Mouse (Mus musculus) cerebellum, postnatal 10 days (tissue): ENCODE results near the gene Thsd4.
A peak's percentile ranks its signal among the peaks of the same experiment; 100 is the strongest.

ENCODE experiments used
- DNase-seq, 2 experiments: peaks; one replicate each; pipeline ENCODE4 v3.0.0; 2021; ENCODE audit warnings: mixed read lengths in 2 of 2

Gene Thsd4

DNA sequence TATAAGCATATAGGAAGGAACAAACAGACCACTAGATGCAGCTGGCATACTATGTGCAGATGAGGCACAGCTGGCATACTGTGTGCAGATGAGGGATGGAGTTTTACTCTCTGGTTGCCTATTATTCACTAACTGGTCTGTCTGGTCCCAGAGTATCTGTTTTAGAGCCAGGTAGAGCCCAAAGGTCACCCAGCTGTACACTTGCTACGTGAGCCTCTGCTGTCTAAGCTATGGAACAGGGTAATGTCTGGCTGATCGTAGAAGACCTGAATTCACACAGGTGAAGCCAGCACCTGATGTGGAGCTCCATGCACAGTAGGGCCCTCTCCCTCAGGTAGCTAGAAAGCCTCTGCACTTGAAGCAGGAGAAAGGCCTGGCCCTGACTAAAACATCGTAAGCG is 5.5 kb downstream of the Thsd4 start:
- no peak for DNase-seq

DNA sequence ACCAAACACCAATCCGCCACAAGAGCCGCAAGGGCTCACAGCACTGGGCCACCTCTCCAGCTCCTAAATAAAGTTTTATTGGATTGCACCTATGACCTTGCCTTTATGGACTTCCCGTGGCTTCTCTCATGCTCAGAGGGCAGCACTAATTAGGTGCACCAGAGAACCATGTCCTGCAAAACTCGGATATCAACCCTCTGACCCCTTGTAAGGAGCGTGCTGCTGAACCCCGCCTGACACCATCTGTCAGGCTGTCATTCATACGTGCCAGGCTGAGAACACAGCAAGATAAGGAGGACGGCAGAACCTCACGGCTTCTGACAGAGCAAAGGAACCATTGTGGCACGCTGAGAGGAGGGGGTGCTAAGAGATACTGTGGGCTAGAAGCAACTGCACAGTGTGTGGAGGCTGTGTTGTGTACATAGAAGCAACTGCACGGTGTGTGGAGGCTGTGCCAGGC is 8.5 kb downstream of the Thsd4 start:
- peak in 1 of 2 experiments; percentile 28 for DNase-seq

DNA sequence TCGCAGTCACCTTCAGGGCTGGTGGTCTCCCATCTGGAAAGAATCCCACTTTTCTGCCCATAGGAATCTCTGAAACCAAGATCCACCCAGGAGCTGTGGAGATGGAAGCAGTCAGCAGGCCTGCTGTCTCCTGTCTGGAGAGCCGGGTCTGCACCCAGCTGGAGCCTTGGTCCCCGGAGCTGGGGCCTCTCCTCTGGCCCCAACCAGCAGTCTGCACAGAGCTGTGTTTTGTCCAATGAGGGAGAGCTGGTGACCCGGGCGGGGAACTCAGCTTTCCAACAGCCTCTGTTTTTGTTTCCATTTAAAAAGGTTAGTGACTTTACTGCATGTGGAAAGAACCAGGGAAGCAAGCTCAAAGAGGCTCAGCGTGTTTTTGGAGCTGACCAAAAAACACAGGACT is 11.0 kb downstream of the Thsd4 start:
- no peak for DNase-seq

DNA sequence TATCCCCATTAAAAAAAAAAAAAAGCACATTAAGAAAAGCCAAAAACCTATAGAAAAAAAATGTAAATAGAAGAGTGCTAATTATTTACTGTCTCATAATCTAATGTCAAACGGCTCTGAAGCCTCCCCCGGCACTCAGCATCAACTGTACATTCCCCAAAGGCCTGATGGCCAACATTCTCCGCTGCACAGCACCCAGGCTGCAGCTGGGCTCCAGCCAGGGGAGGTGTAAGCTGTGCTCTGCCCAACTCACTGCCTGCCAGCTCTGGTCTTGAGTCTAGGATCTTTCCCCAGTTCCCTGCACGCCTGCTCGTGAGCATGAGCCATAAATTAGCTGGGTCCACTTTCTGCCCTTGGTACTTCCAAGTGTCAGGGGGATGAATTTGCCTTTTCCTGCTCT is 15.7 kb downstream of the Thsd4 start:
- peak in 1 of 2 experiments; percentile 30 for DNase-seq

DNA sequence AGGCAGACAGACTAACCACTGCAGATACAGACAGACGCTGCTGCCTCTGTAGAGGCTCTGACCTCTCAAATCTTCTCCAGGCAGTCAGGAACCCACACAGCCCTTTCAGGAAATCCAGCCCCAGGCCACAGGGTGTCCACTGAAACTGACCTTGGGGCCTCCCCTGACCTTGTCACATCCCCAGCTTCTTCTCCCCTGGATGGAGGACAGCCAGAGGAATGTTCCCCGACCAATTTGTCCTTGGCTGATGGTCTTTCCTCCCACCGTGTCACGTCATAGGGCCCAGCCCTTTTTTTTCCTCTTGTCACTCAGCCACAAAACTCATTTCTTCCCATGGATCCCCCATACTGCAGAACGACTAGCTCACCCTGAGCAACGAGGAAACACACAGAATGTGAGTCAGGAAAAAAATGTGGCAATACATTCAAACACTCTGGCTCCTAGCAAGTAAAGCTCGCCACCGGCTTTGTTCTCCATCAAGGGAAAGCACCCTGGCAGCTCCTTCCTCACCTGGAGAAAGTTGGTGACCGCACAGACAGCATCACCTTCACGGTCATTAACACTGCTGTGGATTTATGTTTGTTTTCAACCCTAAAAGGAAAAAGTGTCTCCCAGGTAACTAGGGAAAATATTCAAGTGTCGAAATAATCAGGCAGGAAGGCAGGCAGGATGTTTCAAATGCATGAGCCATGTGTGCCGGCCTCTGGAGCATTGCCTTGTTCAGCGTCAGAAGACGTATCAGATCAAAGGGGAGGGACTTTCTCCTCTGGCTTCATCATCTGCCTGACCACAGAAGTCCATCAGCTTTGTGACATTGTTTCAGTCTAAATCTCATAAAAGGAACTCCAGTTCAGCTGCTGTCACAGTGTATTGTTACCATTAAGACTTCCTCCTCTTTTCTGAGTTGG is 17.2 kb downstream of the Thsd4 start:
- DNase-seq, result no peak

DNA sequence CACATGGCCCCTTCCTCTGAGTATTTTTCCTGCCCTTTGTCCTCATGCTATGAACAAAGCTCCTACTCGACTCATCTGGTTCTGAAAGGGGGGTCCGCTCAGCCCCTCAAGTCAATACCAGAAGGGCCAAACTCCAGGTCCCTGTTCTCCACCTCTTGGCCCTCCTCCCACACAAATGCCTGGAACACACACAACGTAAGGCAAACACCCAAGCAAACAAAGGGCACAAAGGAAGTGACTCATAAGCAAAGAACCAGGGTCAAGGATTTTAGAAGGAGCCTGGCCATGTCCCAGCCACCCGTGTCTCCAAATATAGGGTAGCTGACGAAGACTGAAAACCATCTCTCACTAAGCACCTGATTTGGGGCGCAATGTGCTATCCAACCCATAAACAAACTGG is 19.6 kb downstream of the Thsd4 start:
- no peak for DNase-seq

DNA sequence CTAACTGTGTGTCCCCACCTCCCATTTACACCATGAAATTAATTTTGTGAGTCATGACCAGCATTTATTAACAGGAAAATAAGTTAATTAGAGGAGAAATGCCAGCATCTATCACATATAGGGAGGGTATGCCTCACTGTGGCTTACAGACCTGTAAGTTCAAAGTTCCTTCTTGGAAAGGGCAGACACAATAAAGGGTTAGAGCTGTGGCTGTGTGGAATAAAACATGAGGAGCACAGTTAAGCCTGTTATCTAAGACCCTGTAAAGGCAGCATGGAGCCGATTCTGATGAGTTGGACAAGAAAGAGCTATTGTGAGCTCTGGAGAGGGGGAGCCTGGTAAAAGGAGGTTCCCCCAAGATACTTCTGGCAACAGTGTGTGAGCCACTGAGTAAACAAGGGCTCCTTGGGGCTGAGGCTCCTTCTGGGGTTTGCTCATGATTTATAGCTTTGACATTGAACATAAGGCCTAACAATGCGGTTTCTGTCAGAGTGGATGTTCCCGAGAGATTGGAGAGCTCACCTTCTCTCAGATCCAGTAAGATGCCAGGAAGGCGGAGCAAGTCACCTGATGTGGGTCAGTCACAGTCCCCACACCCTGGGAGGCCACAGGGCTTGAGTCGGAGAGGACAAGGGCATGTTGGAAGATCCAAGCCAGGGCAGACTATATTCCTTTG is 20.2 kb downstream of the Thsd4 start:
- DNase-seq, result no peak

DNA sequence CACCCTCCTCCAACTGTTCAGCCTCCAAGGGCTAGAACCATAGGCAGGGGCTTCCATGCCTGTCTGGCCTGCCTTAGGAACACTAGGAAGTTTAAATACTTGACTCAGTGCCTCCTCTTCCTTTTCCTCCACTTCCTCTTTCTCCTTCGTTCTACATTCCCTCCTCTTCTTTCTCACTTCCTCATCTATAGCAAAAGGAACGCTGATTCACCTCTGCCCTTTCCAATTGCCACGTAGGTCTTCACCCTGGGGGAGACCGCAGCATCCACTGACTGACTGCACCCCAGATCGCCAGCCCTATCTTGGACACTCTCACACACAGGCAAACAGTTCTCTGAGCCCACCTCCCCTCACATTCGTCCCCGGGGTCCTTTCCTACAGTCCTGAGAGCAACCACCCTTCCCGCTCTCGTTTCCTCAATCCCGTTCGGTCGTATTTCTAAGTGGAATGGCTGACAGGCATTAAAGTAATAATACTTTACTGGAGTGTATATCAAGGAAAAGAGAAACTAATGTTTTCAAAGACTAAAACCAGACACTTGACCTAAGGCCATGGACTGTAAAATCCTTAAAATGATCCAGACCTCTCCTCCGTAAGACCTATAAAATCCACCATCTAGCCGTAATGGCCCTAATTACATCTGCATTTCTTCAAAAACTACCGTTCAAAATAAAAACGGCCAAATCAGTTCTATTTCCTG is 29.4 kb downstream of the Thsd4 start:
- DNase-seq, result no peak

DNA sequence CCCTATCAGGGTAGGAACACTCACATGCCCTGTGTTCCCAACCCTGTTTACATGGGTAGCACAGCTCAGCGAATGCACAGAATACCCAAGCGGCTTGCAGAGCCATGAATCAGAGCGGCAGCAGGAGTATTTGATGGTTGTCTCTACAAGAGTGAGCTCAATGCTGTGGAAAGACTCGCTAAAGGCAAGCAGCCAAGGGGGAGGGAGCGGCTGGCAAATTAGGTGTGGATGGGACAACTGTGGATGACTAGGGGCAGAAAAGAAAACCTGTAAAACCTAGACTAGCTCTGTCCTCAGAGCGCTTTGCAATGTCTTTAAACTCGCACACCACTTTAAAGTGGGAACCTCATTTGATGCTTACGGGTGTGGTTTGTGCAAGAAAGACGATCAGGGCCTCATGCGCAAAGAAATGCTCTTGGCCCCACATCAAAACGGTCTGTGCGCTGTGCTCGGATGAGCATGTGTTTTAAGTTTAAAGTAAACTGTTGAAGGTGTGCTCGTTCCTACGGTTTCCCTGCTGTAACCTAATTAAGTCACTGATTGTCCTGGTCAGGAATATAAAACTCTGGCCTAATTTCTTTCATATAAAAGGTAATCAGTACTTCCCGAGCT is 30.3 kb downstream of the Thsd4 start:
- peak; percentile 49 to 52 for DNase-seq

DNA sequence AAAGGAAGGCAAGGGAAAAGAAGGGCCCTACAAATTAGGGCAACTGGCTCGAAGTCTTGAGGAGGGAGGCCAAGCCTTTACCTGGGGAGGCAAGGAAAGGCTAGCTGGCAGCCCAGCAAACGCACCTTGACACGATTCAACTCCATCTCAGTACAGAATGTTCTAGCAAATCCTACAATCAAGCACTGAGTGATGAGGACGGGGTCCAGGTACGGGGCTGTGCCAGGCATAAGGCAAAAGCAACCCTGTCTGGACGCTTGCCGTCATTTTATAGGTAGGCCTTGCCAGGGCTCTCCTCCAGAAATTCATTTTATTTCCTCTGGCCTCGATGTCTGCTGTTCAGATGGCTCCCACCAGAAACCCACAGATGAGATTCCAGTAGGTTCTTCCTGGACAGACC is 30.8 kb downstream of the Thsd4 start:
- DNase-seq, result peak in 1 of 2 experiments; percentile 17

DNA sequence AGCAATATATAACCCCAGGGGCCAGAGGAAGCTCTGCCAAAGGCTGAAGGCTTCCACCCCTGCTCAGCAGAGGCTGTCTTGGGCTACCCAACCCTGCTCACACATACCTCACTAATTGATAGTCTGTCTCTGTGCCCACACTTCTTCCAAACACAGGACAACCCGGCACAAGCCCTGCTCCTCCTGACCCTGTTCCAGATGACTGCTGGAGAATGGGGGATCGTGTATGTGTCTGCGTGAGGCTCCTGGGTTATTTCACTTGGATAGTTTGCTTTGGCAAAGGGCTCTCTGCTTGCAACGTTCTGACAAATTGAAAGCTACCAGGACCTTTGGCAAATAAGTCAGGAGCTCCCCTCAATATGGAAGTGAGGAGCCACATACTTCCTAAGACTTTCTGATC is 33.0 kb downstream of the Thsd4 start:
- DNase-seq, result no peak

DNA sequence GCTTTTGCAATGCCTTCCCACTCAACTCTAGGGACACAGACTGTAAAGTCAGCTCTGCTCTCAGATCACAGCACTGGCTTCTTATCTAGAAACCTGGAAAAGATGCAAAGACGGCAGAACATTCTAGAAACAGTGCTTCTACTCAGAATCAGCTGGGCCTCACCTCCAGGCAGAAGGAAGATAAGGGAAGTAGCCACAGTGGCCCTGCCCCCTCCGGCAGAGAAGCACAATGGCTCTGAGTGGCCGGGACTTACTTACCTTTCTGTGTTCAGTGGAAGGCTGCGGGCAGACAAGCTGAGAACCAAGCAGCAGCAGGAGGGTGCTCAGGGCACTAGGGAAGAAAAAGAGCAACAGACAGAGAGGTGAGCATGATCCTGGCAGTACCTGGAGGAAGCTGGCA is 39.7 kb downstream of the Thsd4 start:
- DNase-seq, result no peak

DNA sequence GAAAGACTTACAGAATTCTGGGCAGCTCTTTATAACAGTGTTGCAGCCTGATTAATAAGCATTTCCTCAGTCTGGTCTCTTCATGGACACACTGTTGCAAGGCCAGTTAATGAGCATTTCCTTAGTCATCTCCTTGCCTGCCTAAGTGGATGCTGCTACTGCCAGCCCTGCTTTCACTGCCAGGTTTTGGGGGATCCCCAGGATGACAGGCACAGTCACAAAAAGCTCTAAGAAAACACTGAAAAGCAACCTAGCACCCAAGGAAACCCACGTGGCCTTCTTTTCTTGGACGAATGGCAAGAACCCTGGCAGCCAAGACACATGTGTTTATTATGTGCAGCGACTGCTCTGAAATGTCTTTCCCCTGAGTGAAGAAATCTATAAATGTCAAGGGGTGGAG is 41.8 kb downstream of the Thsd4 start:
- peak; percentile 30 to 39 for DNase-seq

DNA sequence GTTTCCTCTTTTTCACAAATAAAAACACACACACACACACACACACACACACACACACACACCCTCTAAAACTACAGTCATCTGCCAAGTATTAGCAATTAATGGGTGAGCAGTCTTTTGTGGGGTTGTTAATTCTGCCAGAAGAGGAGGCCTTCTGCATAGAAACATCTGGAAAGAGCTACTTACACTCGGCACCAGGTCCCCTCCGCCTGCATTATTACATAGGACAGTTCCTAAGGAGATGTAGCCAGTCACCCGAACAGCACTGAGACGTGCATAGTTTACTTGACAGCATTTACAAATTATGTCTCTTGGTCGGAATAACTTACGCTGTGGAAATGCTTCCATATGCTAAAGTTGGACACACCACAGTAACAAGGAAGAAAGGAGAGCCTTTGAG is 43.0 kb downstream of the Thsd4 start:
- DNase-seq, result no peak

DNA sequence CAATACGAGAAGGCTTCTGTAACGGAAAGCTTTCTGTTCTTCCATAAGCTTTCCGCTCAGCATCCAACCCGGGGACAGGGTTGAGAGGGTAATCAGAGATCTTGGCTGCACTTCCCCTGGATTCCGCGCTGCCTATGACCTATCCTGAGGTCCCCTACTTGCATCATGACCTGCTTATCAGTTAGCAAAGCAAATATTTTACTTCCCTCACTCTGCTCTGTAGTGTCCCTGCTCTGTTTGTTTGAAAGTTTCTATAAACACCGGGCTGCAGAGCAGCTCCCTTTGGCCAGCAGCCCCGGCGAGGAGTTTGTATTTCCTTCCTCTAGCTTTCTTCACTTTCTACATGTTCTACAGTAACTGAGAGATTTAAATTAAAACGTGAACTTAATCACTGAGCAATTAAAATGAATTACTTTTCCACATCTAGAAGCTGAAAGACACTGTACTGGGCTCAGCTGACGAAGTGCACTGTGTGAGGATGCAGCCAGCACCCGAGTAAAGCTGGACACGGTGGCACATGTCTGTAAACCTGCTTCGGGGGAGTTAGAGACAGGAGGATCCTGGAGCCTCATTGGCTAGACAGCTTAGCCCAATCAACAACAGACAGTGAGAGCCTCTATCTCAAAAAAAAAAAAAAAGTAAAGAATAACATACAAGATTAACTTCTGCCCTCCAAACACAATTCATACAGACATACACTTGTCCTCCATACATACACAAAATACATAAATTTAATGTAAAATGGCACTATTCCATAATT is 43.7 kb downstream of the Thsd4 start:
- DNase-seq, result no peak

DNA sequence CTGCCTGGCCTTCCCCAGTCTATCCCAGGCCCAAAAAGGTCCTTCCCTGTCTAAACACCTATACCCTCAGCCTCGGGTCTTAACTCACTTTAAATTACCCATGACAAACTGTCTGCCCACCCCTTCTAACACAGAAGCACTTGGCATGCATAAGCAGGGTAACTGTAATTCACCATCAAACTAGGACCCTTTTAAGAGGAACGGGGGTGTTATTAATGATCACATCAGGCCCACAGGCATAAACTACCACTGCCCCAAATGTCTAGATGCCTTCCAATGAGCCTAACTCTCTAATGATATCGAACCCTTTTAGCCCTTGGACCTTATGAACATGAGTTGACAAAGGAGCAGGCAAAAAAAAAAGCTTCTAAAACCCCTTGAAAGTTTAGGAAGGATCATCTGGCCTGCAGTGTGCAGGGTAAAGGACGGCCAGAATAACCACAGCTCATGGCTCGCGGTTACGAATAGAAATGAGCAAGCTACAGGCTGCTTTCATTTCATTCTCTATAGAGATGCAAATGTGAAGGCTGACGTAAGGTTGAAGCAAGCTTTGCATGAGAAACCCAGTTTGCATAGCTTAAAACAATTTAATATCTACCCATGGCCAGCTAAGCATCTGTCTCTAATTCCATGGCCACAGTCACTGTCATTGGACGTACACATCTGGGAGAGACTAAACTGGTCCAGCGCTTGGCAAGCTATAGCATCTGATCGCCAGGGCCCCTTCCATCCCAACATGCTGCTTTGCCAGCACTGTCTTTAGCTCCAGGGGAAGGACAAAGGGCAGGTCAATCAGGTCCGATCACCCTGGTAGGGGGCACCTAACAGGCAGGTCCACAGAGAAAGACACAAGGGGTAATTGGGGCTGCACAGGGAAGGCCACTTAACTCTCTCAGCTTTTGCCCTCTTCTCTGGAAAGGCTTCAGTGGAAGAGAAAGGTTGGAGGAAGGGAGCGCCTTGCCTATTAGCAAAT is 61.5 kb downstream of the Thsd4 start:
- no peak for DNase-seq

DNA sequence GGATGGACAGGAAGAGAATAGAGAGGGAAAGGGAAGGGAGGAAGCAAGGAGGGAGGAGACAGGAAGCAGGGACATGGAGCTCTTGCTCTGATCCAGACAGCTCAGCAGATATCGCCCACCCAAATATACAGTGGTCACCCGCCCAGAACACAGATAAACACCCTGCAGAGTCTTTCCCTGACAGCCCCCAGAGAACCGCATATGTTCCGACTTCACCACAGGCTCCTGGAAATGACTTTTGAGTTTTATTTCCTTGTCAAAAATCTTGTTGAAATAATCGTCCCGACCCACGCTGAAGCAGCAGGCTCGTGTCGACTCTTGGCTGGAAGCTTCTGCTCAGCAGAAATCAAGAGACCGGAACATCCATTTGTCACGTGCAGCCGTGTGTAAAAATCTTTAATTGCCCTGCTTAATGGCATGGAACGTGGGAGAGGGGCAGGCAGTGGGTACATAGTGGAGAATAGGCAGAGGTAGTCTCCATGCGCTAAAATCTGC is 63.3 kb downstream of the Thsd4 start:
- DNase-seq, result peak; percentile 68 to 74

DNA sequence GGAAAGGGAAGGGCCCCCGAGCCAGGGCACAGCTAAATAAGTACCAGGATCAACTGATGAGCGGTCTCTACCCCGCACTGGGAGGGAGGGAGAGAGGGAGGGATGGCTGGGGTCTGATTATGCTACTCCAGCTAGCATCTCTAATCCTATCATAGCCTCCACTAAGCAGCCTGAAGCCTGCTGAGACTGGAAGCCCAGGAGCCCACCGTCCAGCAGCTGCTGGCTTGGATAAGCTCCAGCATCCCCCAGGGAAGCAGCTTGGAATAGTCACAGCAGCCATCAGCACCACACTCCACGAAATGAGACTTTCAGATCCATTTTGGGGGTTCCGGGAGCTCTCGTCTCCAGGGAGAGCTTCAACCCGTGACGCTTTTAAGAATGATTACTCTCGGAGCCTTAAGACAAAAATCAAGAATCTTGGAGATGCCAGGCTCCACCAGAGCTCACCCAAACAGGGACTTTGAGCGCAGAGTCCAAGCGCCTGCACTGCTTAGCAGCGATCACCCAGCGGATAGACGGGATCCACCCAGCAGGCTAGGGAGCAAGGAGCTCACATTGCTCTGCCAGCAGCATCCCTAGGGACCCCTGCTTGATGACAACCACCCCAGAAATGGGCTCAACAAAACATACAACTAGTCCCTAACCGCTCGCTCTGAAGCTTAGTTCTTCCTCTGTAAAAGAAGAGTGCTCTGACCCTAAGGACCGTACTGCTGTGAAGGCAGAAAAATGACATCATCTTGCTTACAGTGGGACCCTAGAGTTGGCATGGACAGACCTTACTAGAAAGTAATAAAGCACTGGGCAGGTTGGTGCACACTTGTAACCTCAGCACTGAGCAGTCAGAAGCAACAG is 64.3 kb downstream of the Thsd4 start:
- peak; percentile 91 to 94 for DNase-seq

DNA sequence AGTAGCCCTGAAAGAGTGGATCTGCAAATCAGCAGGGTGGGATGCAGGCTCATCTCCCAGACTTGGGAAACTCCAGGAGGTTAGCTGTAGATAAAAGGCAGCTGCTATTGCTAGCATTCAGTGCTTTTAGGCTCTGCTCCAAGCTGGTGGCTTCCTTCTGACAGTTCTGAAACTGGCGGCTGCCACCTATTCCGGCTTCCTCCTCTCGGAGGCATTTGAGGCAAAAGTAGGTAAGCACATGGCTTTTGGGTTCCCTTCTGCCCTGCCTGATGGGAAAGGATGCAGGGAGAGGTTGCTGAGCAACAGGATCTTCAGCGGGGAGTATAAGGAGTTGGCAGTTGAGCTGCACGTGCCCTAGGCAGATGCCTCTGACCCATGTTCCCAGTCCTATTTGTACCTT is 65.2 kb downstream of the Thsd4 start:
- peak; percentile 74 to 76 for DNase-seq
